Mouse (Mus musculus): ENCODE measurements at regions not wholly inside any gene's neighbourhood (a gene's known extent, or its start where the extent isn't known, plus 50 kb on each side); places are given as distances from the start of the nearest gene placed in this dataset.

GRCm38 (mm10) chr13:35435173-35435572 is 224.5 kb upstream of the Cdyl start:
- TF ChIP-seq GATA1 (IDR thresholded peaks at IDR 0.05; ENCODE audit: low read length) = no peak
- no peak for TF ChIP-seq TAL1 (IDR thresholded peaks at IDR 0.05; ENCODE audit: low read length)

Data from erythroblast, embryonic 14.5 days (primary cell).